23 mouse cellular contexts compared by ENCODE assay signal in the genomic region with DNA sequence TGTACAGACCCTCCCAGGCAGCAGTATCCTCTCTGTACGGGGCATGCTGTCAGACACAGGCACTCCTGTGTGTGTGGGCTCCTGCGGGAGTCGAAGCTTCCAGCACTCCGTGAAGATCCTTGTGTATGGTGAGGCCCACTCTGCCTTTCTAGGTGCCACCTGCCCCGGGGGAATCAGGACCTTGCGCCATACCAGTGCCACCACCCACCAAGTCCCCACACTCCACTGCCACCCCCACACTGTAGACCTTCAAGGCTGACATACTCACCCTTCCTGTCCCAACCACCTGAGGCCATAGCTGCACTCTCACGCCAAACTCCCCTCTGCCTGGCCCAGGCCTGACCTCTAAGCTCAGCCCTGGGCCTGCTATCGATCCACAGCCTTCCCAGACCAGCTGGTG. TPM values are rescaled to one million over a fixed set of nuclear protein-coding genes. Genes with fewer than 3 reads are reported as not detected.
DNase-seq lines count a peak whose midpoint lies in the region; ATAC-seq and TF ChIP-seq lines count a peak whose summit lies in the region.
"Had no signal": no experiment of that assay in that cellular context is flagged by ENCODE, and none has a peak within 500 bp of the region (broad histone marks: within the 10 kb centered on the region; RNA-seq: fewer than 3 reads in every experiment).

No protein-coding gene starts in this region.

- no peaks in the 10 kb centered on the region for H3K9me3 ChIP-seq in midbrain, embryonic 10.5 days (replicated peaks)
- no peaks in the 10 kb centered on the region for H3K9me3 ChIP-seq in midbrain, embryonic 15.5 days
- no peaks in the 10 kb centered on the region for H3K9me3 ChIP-seq in E14TG2a.4 (ENCODE audit: low read length)
- no peaks in the 10 kb centered on the region for H3K9me3 ChIP-seq in kidney, embryonic 14.5 days (ENCODE audit: control insufficient read depth, low read length)
- H3K9me3 ChIP-seq: embryonic facial prominence, embryonic 13.5 days; forebrain, embryonic 12.5 days; heart, embryonic 10.5 days; hindbrain, embryonic 12.5 days had no signal

- no peak for ATAC-seq in midbrain, embryonic 15.5 days (replicated peaks)
- no peak for ATAC-seq in kidney, embryonic 14.5 days (ENCODE audit: low FRiP score, low TSS enrichment)
- ATAC-seq: forebrain, embryonic 16.5 days; hindbrain, embryonic 16.5 days; inflammation-experienced regulatory T-cells, adult 6 months had no signal

- H3K27me3 ChIP-seq in midbrain, embryonic 10.5 days (ENCODE audit: low read depth, poor library complexity, severe bottlenecking) = 0 out of 2 replicates have a peak, but pooled peaks cover 5% of the 10 kb centered on the region
- H3K27me3 ChIP-seq in midbrain, embryonic 15.5 days (replicated peaks) = no peaks in the 10 kb centered on the region
- no peaks in the 10 kb centered on the region for H3K27me3 ChIP-seq in E14TG2a.4 (ENCODE audit: insufficient read depth, low read length)
- H3K27me3 ChIP-seq in kidney, embryonic 14.5 days (ENCODE audit: control insufficient read depth, insufficient read depth, low read length) = no peaks in the 10 kb centered on the region
- H3K27me3 ChIP-seq: embryonic facial prominence, embryonic 13.5 days; forebrain, embryonic 12.5 days; hindbrain, embryonic 12.5 days had no signal

- WGBS in midbrain, embryonic 10.5 days = 86% methylated on average over 8 of the region's 8 CpGs
- WGBS in midbrain, embryonic 15.5 days = 82% methylated on average over 8 of the region's 8 CpGs
- 82% methylated on average over 8 of the region's 8 CpGs for WGBS in kidney, embryonic 14.5 days

- H3K4me1 ChIP-seq in midbrain, embryonic 10.5 days = peaks cover 28% of the 10 kb centered on the region
- H3K4me1 ChIP-seq in midbrain, embryonic 15.5 days = peaks cover 12% of the 10 kb centered on the region
- H3K4me1 ChIP-seq in E14TG2a.4 (replicated peaks; ENCODE audit: low read depth, low read length) = peaks cover 73% of the 10 kb centered on the region
- peaks cover 4% of the 10 kb centered on the region; the same call in 1 of the 2 replicates for H3K4me1 ChIP-seq in kidney, embryonic 14.5 days (ENCODE audit: control insufficient read depth, insufficient read depth, low read length)

- peak; percentile 30 for DNase-seq in cerebellum, adult 9-10 months
- no peak for DNase-seq in cerebellum, adult 11-12 months
- DNase-seq in midbrain, embryonic 10.5 days (ENCODE audit: low spot score) = no peak
- no peak for DNase-seq in frontal cortex, postnatal 25 days (ENCODE audit: low spot score in 2 of 2)
- DNase-seq: adrenal gland, postnatal 10 days; cerebellum, adult 11 months; cerebellum, postnatal 25 days; gastrocnemius, postnatal 14 days; heart, postnatal 10 days; heart, postnatal 4 days had no signal

- no peak overlapping the region for H3K4me3 ChIP-seq in midbrain, embryonic 10.5 days
- no peak overlapping the region for H3K4me3 ChIP-seq in midbrain, embryonic 15.5 days
- H3K4me3 ChIP-seq in E14TG2a.4 (replicated peaks; ENCODE audit: low read length) = peak overlapping the region; percentile 73
- no peak overlapping the region for H3K4me3 ChIP-seq in kidney, embryonic 14.5 days (ENCODE audit: low read length)
- H3K4me3 ChIP-seq: embryonic facial prominence, embryonic 13.5 days; forebrain, embryonic 12.5 days; heart, embryonic 10.5 days; hindbrain, embryonic 12.5 days had no signal

- H3K27ac ChIP-seq in midbrain, embryonic 10.5 days (replicated peaks) = peak overlapping the region; percentile 52; the same call in 1 of the 2 replicates
- no peak overlapping the region for H3K27ac ChIP-seq in midbrain, embryonic 15.5 days
- no peak overlapping the region for H3K27ac ChIP-seq in kidney, embryonic 14.5 days (ENCODE audit: low read depth, low read length)
- H3K27ac ChIP-seq: embryonic facial prominence, embryonic 13.5 days; forebrain, embryonic 12.5 days; heart, embryonic 10.5 days; hindbrain, embryonic 12.5 days had no signal

- TF ChIP-seq CTCF in E14TG2a.4 (conservative IDR thresholded peaks at IDR 0.05; ENCODE audit: low read length) = no peak

- H3K36me3 ChIP-seq in midbrain, embryonic 10.5 days = no peaks in the 10 kb centered on the region
- no peaks in the 10 kb centered on the region for H3K36me3 ChIP-seq in midbrain, embryonic 15.5 days (replicated peaks)
- no peaks in the 10 kb centered on the region for H3K36me3 ChIP-seq in E14TG2a.4 (ENCODE audit: insufficient read depth, low read length)
- H3K36me3 ChIP-seq in kidney, embryonic 14.5 days (ENCODE audit: control insufficient read depth, insufficient read depth, low read length) = no peaks in the 10 kb centered on the region
- H3K36me3 ChIP-seq: embryonic facial prominence, embryonic 13.5 days; forebrain, embryonic 12.5 days; heart, embryonic 10.5 days; hindbrain, embryonic 12.5 days had no signal

- no peak overlapping the region for H3K4me2 ChIP-seq in midbrain, embryonic 15.5 days
- no peak overlapping the region for H3K4me2 ChIP-seq in kidney, embryonic 14.5 days (replicated peaks; ENCODE audit: low read depth, low read length)
- H3K4me2 ChIP-seq: embryonic facial prominence, embryonic 13.5 days; forebrain, embryonic 12.5 days; hindbrain, embryonic 12.5 days had no signal

- H3K9ac ChIP-seq in midbrain, embryonic 15.5 days = no peak overlapping the region
- H3K9ac ChIP-seq in kidney, embryonic 14.5 days (ENCODE audit: low read depth, low read length) = no peak overlapping the region
- H3K9ac ChIP-seq: embryonic facial prominence, embryonic 13.5 days had no signal

RNA-seq across cellular contexts. Expression of gene Madcam1, which starts 0.7 kb away (rescaled TPM):
- 0.89 and 1.1 TPM in 2 replicates for polyA plus RNA-seq in midbrain, embryonic 10.5 days (2016; fragmentation: Nextera tagmentation; extraction: Ambion mirVana)
- 0.79 and 1.1 TPM in 2 replicates for polyA plus RNA-seq in midbrain, embryonic 15.5 days (2015; fragmentation: Nextera tagmentation; extraction: Ambion mirVana)
- polyA plus RNA-seq in kidney, embryonic 14.5 days (2014; fragmentation: Nextera tagmentation; extraction: Ambion mirVana) = 2.6 and 3.6 TPM in 2 replicates
- polyA plus RNA-seq: C2C12; frontal cortex, adult 2 months; inflammation-experienced regulatory T-cells, adult 6 months had no signal

RNA-seq across cellular contexts. Expression of gene Tpgs1, which starts 4.1 kb away (rescaled TPM):
- 68.3 and 74.9 TPM in 2 replicates for polyA plus RNA-seq in midbrain, embryonic 10.5 days (2016; fragmentation: Nextera tagmentation; extraction: Ambion mirVana)
- polyA plus RNA-seq in midbrain, embryonic 15.5 days (2015; fragmentation: Nextera tagmentation; extraction: Ambion mirVana) = 99.8 and 105 TPM in 2 replicates
- polyA plus RNA-seq in kidney, embryonic 14.5 days (2014; fragmentation: Nextera tagmentation; extraction: Ambion mirVana) = 85.7 and 90.9 TPM in 2 replicates

RNA-seq across cellular contexts. Expression of gene Cdc34, which starts 16.9 kb away (rescaled TPM):
- polyA plus RNA-seq in midbrain, embryonic 10.5 days (2016; fragmentation: Nextera tagmentation; extraction: Ambion mirVana) = 223 and 270 TPM in 2 replicates
- polyA plus RNA-seq in midbrain, embryonic 15.5 days (2015; fragmentation: Nextera tagmentation; extraction: Ambion mirVana) = 88.8 and 91.6 TPM in 2 replicates
- polyA plus RNA-seq in kidney, embryonic 14.5 days (2014; fragmentation: Nextera tagmentation; extraction: Ambion mirVana) = 105 and 108 TPM in 2 replicates

RNA-seq across cellular contexts. Expression of gene Odf3l2, which starts 19.5 kb away (rescaled TPM):
- not detected in 2 replicates for polyA plus RNA-seq in midbrain, embryonic 10.5 days (2016; fragmentation: Nextera tagmentation; extraction: Ambion mirVana)
- 0.41 and 0.44 TPM in 2 replicates for polyA plus RNA-seq in midbrain, embryonic 15.5 days (2015; fragmentation: Nextera tagmentation; extraction: Ambion mirVana)
- polyA plus RNA-seq in kidney, embryonic 14.5 days (2014; fragmentation: Nextera tagmentation; extraction: Ambion mirVana) = not detected in 2 replicates
- polyA plus RNA-seq: C2C12; embryonic facial prominence, embryonic 13.5 days; forebrain, embryonic 12.5 days; heart, embryonic 10.5 days; heart, embryonic 14.5 days; hindbrain, embryonic 12.5 days; inflammation-experienced regulatory T-cells, adult 6 months had no signal

RNA-seq across cellular contexts. Expression of gene Gzmm, which starts 23.8 kb away (rescaled TPM):
- polyA plus RNA-seq in midbrain, embryonic 10.5 days (2016; fragmentation: Nextera tagmentation; extraction: Ambion mirVana) = 0.98 and 1.0 TPM in 2 replicates
- polyA plus RNA-seq in midbrain, embryonic 15.5 days (2015; fragmentation: Nextera tagmentation; extraction: Ambion mirVana) = 1.7 and 2.2 TPM in 2 replicates
- polyA plus RNA-seq in kidney, embryonic 14.5 days (2014; fragmentation: Nextera tagmentation; extraction: Ambion mirVana) = 0.54 and 0.61 TPM in 2 replicates
